Mouse (Mus musculus) liver, embryonic 11.5 days (tissue): ENCODE measurements around the gene Fdxacb1. TPM values are rescaled to one million over a fixed set of nuclear protein-coding genes. Genes with fewer than 3 reads are reported as not detected.
A peak's percentile ranks its signal among the peaks of the same experiment; 100 is the strongest.

Experiments
- ATAC-seq: fragments of 200-750 bp; cut with Nextera tagmentation; replicated peaks from 2 replicates; pipeline ENCODE4 v1.8.0; 2017; ENCODE audit warnings: moderate number of reproducible peaks, mild to moderate bottlenecking, moderate TSS enrichment, moderate library complexity; ENCODE audit not compliant: low FRiP score
- DNase-seq: peaks from one replicate; pipeline ENCODE4 v3.0.0-alpha.2; 2017; ENCODE audit warnings: low spot score
- H3K27ac ChIP-seq: fragments of 300-500 bp; sonication (generic); 2 replicates; pipeline ENCODE4 v1.5.1; 2014; ENCODE audit warnings: mild to moderate bottlenecking, low read depth, low read length, control low read depth
- H3K27me3 ChIP-seq: fragments of 300-500 bp; sonication (generic); replicated peaks from 2 replicates; pipeline ENCODE4 v1.6.1; 2014; ENCODE audit warnings: low read length, mixed read lengths; ENCODE audit not compliant: control insufficient read depth, insufficient read depth
- H3K36me3 ChIP-seq: fragments of 300-500 bp; sonication (generic); 2 replicates; pipeline ENCODE4 v1.6.1; 2014; ENCODE audit warnings: mild to moderate bottlenecking, low read length, moderate library complexity, mixed read lengths; ENCODE audit not compliant: control insufficient read depth, insufficient read depth
- H3K4me1 ChIP-seq: fragments of 300-500 bp; sonication (generic); replicated peaks from 2 replicates; pipeline ENCODE4 v1.6.1; 2014; ENCODE audit warnings: low read length, mixed read lengths; ENCODE audit not compliant: control insufficient read depth, insufficient read depth
- H3K4me2 ChIP-seq: fragments of 300-500 bp; sonication (generic); 2 replicates; pipeline ENCODE4 v1.6.1; 2014; ENCODE audit warnings: mild to moderate bottlenecking, control low read depth, moderate library complexity
- H3K4me3 ChIP-seq: fragments of 300-500 bp; sonication (generic); 2 replicates; pipeline ENCODE4 v1.5.1; 2014; ENCODE audit warnings: low read depth, low read length, control low read depth
- H3K9ac ChIP-seq: fragments of 300-500 bp; sonication (generic); 2 replicates; pipeline ENCODE4 v1.6.1; 2014; ENCODE audit warnings: low read depth, low read length, control low read depth
- H3K9me3 ChIP-seq: fragments of 300-500 bp; sonication (generic); 2 replicates; pipeline ENCODE4 v1.6.1; 2016; ENCODE audit warnings: low read length, inconsistent platforms, mixed read lengths; ENCODE audit not compliant: control insufficient read depth
- WGBS: fragments of 180-500 bp; shearing (Covaris S2); extraction: QIAGEN DNeasy Blood & Tissue Kit; methylation state at CpG from one replicate; pipeline ENCODE4 v1.1.7; 2014; 5-methylcytosine and 5-hydroxymethylcytosine counted together
- polyA plus RNA-seq: library from polyadenylated mRNA; unstranded; fragments of >200 nt; fragmentation: Nextera tagmentation; extraction: Ambion mirVana; gene quantifications from 2 replicates; pipeline ENCODE4 v1.2.1, GENCODE M21; 2014

Gene Fdxacb1
- polyA plus RNA-seq, 1 experiment from 2014 or later: 15.7 TPM

- WGBS: 75% methylated on average over 7 of the region's 7 CpGs
- H3K9ac ChIP-seq: no peak overlapping the region
- ATAC-seq (peak; percentile 95), DNase-seq (peak; percentile 42)
- H3K4me1 ChIP-seq: peaks cover 13% of the 10 kb centered on the region
- peak overlapping the region; percentile 30; the same call in 1 of the 2 replicates for H3K27ac ChIP-seq
- H3K27me3 ChIP-seq: no peaks in the 10 kb centered on the region
- peaks cover 6% of the 10 kb centered on the region for H3K36me3 ChIP-seq
- no peak overlapping the region for H3K4me2 ChIP-seq
- no peaks in the 10 kb centered on the region for H3K9me3 ChIP-seq
- no peak overlapping the region for H3K4me3 ChIP-seq
These were observed 35.1 kb downstream of the Fdxacb1 start for GRCm38 (mm10) chr9:50803055-50803671.

GRCm38 (mm10) chr9:50808471-50808870 lies 40.4 kb downstream of the Fdxacb1 start:
- Histone ChIP-seq H3K4me1 (peaks cover 30% of the 10 kb centered on the region), H3K36me3 (peaks cover 23% of the 10 kb centered on the region), H3K4me2 (no peak overlapping the region), H3K9ac (no peak overlapping the region), H3K9me3 (no peaks in the 10 kb centered on the region), H3K4me3 (no peak overlapping the region), H3K27ac (no peak overlapping the region), H3K27me3 (no peaks in the 10 kb centered on the region)
- 81% methylated on average over 6 of the region's 6 CpGs for WGBS
- no peak for DNase-seq
- ATAC-seq: no peak

GRCm38 (mm10) chr9:50809146-50809545 lies 41.1 kb downstream of the Fdxacb1 start:
- no peak overlapping the region for H3K4me3 ChIP-seq
- DNase-seq (no peak), ATAC-seq (no peak)
- H3K9me3 ChIP-seq: no peaks in the 10 kb centered on the region
- WGBS: 91% methylated on average over 13 of the region's 13 CpGs
- H3K27ac ChIP-seq: no peak overlapping the region
- H3K4me2 ChIP-seq: no peak overlapping the region
- H3K36me3 ChIP-seq: peaks cover 27% of the 10 kb centered on the region
- peaks cover 31% of the 10 kb centered on the region for H3K4me1 ChIP-seq
- H3K27me3 ChIP-seq: no peaks in the 10 kb centered on the region
- no peak overlapping the region for H3K9ac ChIP-seq

- Histone ChIP-seq H3K27ac (peak overlapping the region; percentile 83), H3K4me2 (peak overlapping the region; percentile 34; the same call in 1 of the 2 replicates), H3K36me3 (peaks cover 28% of the 10 kb centered on the region), H3K4me3 (no peak overlapping the region), H3K9ac (no peak overlapping the region), H3K4me1 (peaks cover 30% of the 10 kb centered on the region), H3K27me3 (no peaks in the 10 kb centered on the region), H3K9me3 (no peaks in the 10 kb centered on the region)
- ATAC-seq (peak; percentile 96), DNase-seq (no peak)
- WGBS: 57% methylated on average over 7 of the region's 7 CpGs
These were observed 43.2 kb downstream of the Fdxacb1 start for GRCm38 (mm10) chr9:50811187-50811586.

- Histone ChIP-seq H3K4me1 (peaks cover 30% of the 10 kb centered on the region), H3K27me3 (no peaks in the 10 kb centered on the region), H3K4me2 (peak overlapping the region; percentile 27; the same call in 1 of the 2 replicates), H3K4me3 (no peak overlapping the region), H3K9ac (no peak overlapping the region), H3K36me3 (peaks cover 30% of the 10 kb centered on the region), H3K27ac (peak overlapping the region; percentile 83), H3K9me3 (no peaks in the 10 kb centered on the region)
- DNase-seq (no peak), ATAC-seq (peak; percentile 56)
- WGBS: 48% methylated on average over 2 of the region's 2 CpGs
These were observed 43.7 kb downstream of the Fdxacb1 start for GRCm38 (mm10) chr9:50811746-50812145.

- H3K9me3 ChIP-seq: no peaks in the 10 kb centered on the region
- 81% methylated on average over 5 of the region's 5 CpGs for WGBS
- H3K27me3 ChIP-seq: no peaks in the 10 kb centered on the region
- peaks cover 28% of the 10 kb centered on the region for H3K36me3 ChIP-seq
- no peak overlapping the region for H3K4me3 ChIP-seq
- H3K4me2 ChIP-seq: no peak overlapping the region
- no peak overlapping the region for H3K9ac ChIP-seq
- H3K27ac ChIP-seq: no peak overlapping the region; the same call in 1 of the 2 replicates
- peak; percentile 70 for ATAC-seq
- peaks cover 30% of the 10 kb centered on the region for H3K4me1 ChIP-seq
- DNase-seq: no peak
These were observed 45.8 kb downstream of the Fdxacb1 start for GRCm38 (mm10) chr9:50813796-50814195.

GRCm38 (mm10) chr9:50815666-50816065 lies 47.6 kb downstream of the Fdxacb1 start:
- ATAC-seq (no peak), DNase-seq (no peak)
- Histone ChIP-seq H3K9me3 (no peaks in the 10 kb centered on the region), H3K27ac (no peak overlapping the region), H3K9ac (no peak overlapping the region), H3K36me3 (peaks cover 18% of the 10 kb centered on the region), H3K27me3 (no peaks in the 10 kb centered on the region), H3K4me1 (peaks cover 22% of the 10 kb centered on the region), H3K4me3 (no peak overlapping the region), H3K4me2 (no peak overlapping the region)
- 92% methylated on average over 4 of the region's 4 CpGs for WGBS

GRCm38 (mm10) chr9:50816512-50816911 lies 48.5 kb downstream of the Fdxacb1 start:
- Histone ChIP-seq H3K4me3 (no peak overlapping the region), H3K4me1 (peaks cover 18% of the 10 kb centered on the region), H3K9ac (no peak overlapping the region), H3K36me3 (peaks cover 21% of the 10 kb centered on the region), H3K27ac (peak overlapping the region; percentile 45; the same call in 1 of the 2 replicates), H3K9me3 (no peaks in the 10 kb centered on the region), H3K27me3 (no peaks in the 10 kb centered on the region), H3K4me2 (no peak overlapping the region)
- ATAC-seq: peak; percentile 80
- 87% methylated on average over 1 of the region's 1 CpGs for WGBS
- no peak for DNase-seq

GRCm38 (mm10) chr9:50818050-50818449 lies 50.0 kb downstream of the Fdxacb1 start:
- Histone ChIP-seq H3K4me1 (peaks cover 10% of the 10 kb centered on the region), H3K9ac (no peak overlapping the region), H3K27me3 (no peaks in the 10 kb centered on the region), H3K4me2 (no peak overlapping the region), H3K36me3 (peaks cover 15% of the 10 kb centered on the region), H3K9me3 (no peaks in the 10 kb centered on the region), H3K27ac (no peak overlapping the region), H3K4me3 (no peak overlapping the region)
- no peak for DNase-seq
- WGBS: 75% methylated on average over 6 of the region's 6 CpGs
- ATAC-seq: no peak
